Mouse (Mus musculus): ENCODE data around the gene Tmeff1.

- no peak for TF ChIP-seq ZC3H11A (IDR thresholded peaks at IDR 0.05; ENCODE audit: borderline replicate concordance, low read depth, low read length)
- no peak for TF ChIP-seq CHD2 (IDR thresholded peaks at IDR 0.05; ENCODE audit: low read depth, low read length)
- no peak for TF ChIP-seq HCFC1 (IDR thresholded peaks at IDR 0.05; ENCODE audit: borderline replicate concordance, insufficient read depth, low read length)
- TF ChIP-seq ZNF384 (IDR thresholded peaks at IDR 0.05; ENCODE audit: low read depth, low read length), result no peak
These were observed 105.7 kb downstream of the Tmeff1 start for GRCm38 (mm10) chr4:48690640-48691039.
